ENCODE assay signal across 9 mouse cellular contexts in genomic region chr1:138550184-138550583, GRCm38 (mm10).
A peak's percentile ranks its signal among the peaks of the same experiment; 100 is the strongest.
DNase-seq lines count a peak whose midpoint lies in the region; ATAC-seq and TF ChIP-seq lines count a peak whose summit lies in the region.
"Had no signal": no experiment of that assay in that cellular context is flagged by ENCODE, and none has a peak within 500 bp of the region (broad histone marks: within the 10 kb centered on the region; RNA-seq: fewer than 3 reads in every experiment).

No protein-coding gene starts in this region.

- peaks cover 13% of the 10 kb centered on the region for H3K4me1 ChIP-seq in midbrain, embryonic 10.5 days
- H3K4me1 ChIP-seq in midbrain, postnatal 0 days (ENCODE audit: insufficient read depth, low read length) = no peaks in the 10 kb centered on the region
- peaks cover 11% of the 10 kb centered on the region for H3K4me1 ChIP-seq in liver, embryonic 12.5 days
- peaks cover 10% of the 10 kb centered on the region for H3K4me1 ChIP-seq in forebrain, embryonic 12.5 days
- no peaks in the 10 kb centered on the region for H3K4me1 ChIP-seq in intestine, postnatal 0 days (replicated peaks; ENCODE audit: control insufficient read depth, insufficient read depth, low read length)

- H3K36me3 ChIP-seq in midbrain, embryonic 10.5 days = no peaks in the 10 kb centered on the region
- H3K36me3 ChIP-seq in midbrain, postnatal 0 days (ENCODE audit: insufficient read depth, low read length) = no peaks in the 10 kb centered on the region
- H3K36me3 ChIP-seq in liver, embryonic 12.5 days = no peaks in the 10 kb centered on the region; the same call in none of the 2 replicates
- H3K36me3 ChIP-seq in forebrain, embryonic 12.5 days (replicated peaks) = no peaks in the 10 kb centered on the region
- H3K36me3 ChIP-seq in intestine, postnatal 0 days (ENCODE audit: control insufficient read depth, insufficient read depth) = no peaks in the 10 kb centered on the region
- H3K36me3 ChIP-seq: neural tube, embryonic 13.5 days had no signal

- no peak overlapping the region for H3K4me2 ChIP-seq in midbrain, postnatal 0 days (ENCODE audit: low read depth, low read length, poor library complexity, severe bottlenecking)
- H3K4me2 ChIP-seq in liver, embryonic 12.5 days = no peak overlapping the region
- H3K4me2 ChIP-seq in forebrain, embryonic 12.5 days = no peak overlapping the region
- H3K4me2 ChIP-seq in intestine, postnatal 0 days (replicated peaks; ENCODE audit: low read depth) = no peak overlapping the region
- H3K4me2 ChIP-seq: neural tube, embryonic 13.5 days had no signal

- H3K4me3 ChIP-seq in midbrain, embryonic 10.5 days = no peak overlapping the region
- H3K4me3 ChIP-seq in midbrain, postnatal 0 days (ENCODE audit: low read depth, low read length) = no peak overlapping the region
- no peak overlapping the region for H3K4me3 ChIP-seq in liver, embryonic 12.5 days
- H3K4me3 ChIP-seq in forebrain, embryonic 12.5 days (replicated peaks) = no peak overlapping the region
- H3K4me3 ChIP-seq in intestine, postnatal 0 days (ENCODE audit: low read depth, low read length) = no peak overlapping the region
- H3K4me3 ChIP-seq: neural tube, embryonic 13.5 days had no signal

- no peak for DNase-seq in midbrain, embryonic 10.5 days (ENCODE audit: low spot score)
- no peak for DNase-seq in midbrain, postnatal 0 days (ENCODE audit: low spot score)
- peak; percentile 44 to 54 for DNase-seq in heart, adult 9 months (ENCODE audit: low spot score in 2 of 2)
- peak; percentile 23 for DNase-seq in thymus, postnatal 25 days
- DNase-seq in cerebellum, adult 11-12 months = no peak

- ATAC-seq in midbrain, postnatal 0 days (ENCODE audit: low FRiP score) = no peak
- peak; percentile 60 for ATAC-seq in liver, embryonic 12.5 days
- ATAC-seq in forebrain, embryonic 12.5 days (ENCODE audit: low FRiP score) = no peak
- no peak for ATAC-seq in intestine, postnatal 0 days

- WGBS in midbrain, embryonic 10.5 days = 54% methylated on average over 6 of the region's 6 CpGs
- WGBS in midbrain, postnatal 0 days = 46% methylated on average over 6 of the region's 6 CpGs
- 28% methylated on average over 6 of the region's 6 CpGs for WGBS in liver, embryonic 12.5 days (ENCODE audit: insufficient replicate concordance)
- 57% methylated on average over 6 of the region's 6 CpGs for WGBS in forebrain, embryonic 12.5 days
- 52% methylated on average over 6 of the region's 6 CpGs for WGBS in intestine, postnatal 0 days

- H3K27ac ChIP-seq in midbrain, embryonic 10.5 days (replicated peaks) = peak overlapping the region; percentile 28; the same call in 1 of the 2 replicates
- H3K27ac ChIP-seq in midbrain, postnatal 0 days (ENCODE audit: low read depth, low read length) = no peak overlapping the region
- H3K27ac ChIP-seq in liver, embryonic 12.5 days = no peak overlapping the region
- no peak overlapping the region for H3K27ac ChIP-seq in forebrain, embryonic 12.5 days
- no peak overlapping the region for H3K27ac ChIP-seq in intestine, postnatal 0 days (ENCODE audit: low read depth, low read length)
- H3K27ac ChIP-seq: neural tube, embryonic 13.5 days had no signal

- no peaks in the 10 kb centered on the region for H3K9me3 ChIP-seq in midbrain, embryonic 10.5 days (replicated peaks)
- no peaks in the 10 kb centered on the region for H3K9me3 ChIP-seq in midbrain, postnatal 0 days (ENCODE audit: low read length)
- no peaks in the 10 kb centered on the region for H3K9me3 ChIP-seq in liver, embryonic 12.5 days (replicated peaks)
- H3K9me3 ChIP-seq in forebrain, embryonic 12.5 days = no peaks in the 10 kb centered on the region
- H3K9me3 ChIP-seq in intestine, postnatal 0 days (ENCODE audit: control insufficient read depth) = no peaks in the 10 kb centered on the region
- H3K9me3 ChIP-seq: neural tube, embryonic 13.5 days had no signal

- TF ChIP-seq CTCF in midbrain, postnatal 0 days (IDR thresholded peaks at IDR 0.05) = no peak
- TF ChIP-seq CTCF in intestine, postnatal 0 days (IDR thresholded peaks at IDR 0.05; ENCODE audit: low read depth) = no peak

- no peaks in the 10 kb centered on the region for H3K27me3 ChIP-seq in midbrain, embryonic 10.5 days (ENCODE audit: low read depth, poor library complexity, severe bottlenecking)
- no peaks in the 10 kb centered on the region for H3K27me3 ChIP-seq in midbrain, postnatal 0 days (ENCODE audit: insufficient read depth, low read length)
- no peaks in the 10 kb centered on the region for H3K27me3 ChIP-seq in liver, embryonic 12.5 days (replicated peaks)
- H3K27me3 ChIP-seq in forebrain, embryonic 12.5 days = no peaks in the 10 kb centered on the region
- no peaks in the 10 kb centered on the region for H3K27me3 ChIP-seq in intestine, postnatal 0 days (replicated peaks; ENCODE audit: control insufficient read depth, insufficient read depth, low read length)
- H3K27me3 ChIP-seq: neural tube, embryonic 13.5 days had no signal

- no peak overlapping the region for H3K9ac ChIP-seq in midbrain, postnatal 0 days (replicated peaks; ENCODE audit: low read length, poor library complexity, severe bottlenecking)
- no peak overlapping the region for H3K9ac ChIP-seq in liver, embryonic 12.5 days
- H3K9ac ChIP-seq in forebrain, embryonic 12.5 days = no peak overlapping the region
- H3K9ac ChIP-seq in intestine, postnatal 0 days (ENCODE audit: low read depth, low read length) = no peak overlapping the region
- H3K9ac ChIP-seq: neural tube, embryonic 13.5 days had no signal

Comparison
In these comparisons a context has a peak if more than half of its experiments do, and no peak if none do; other contexts are left out.
1. DNase-seq: peak in heart, adult 9 months (2 of 2) and thymus, postnatal 25 days (single experiment); none in midbrain, embryonic 10.5 days (single experiment), midbrain, postnatal 0 days (single experiment) and cerebellum, adult 11-12 months (single experiment).